Mouse (Mus musculus): ENCODE measurements at regions not wholly inside any gene's neighbourhood (a gene's known extent, or its start where the extent isn't known, plus 50 kb on each side); places are given as distances from the start of the nearest gene placed in this dataset.
A peak's percentile ranks its signal among the peaks of the same experiment; 100 is the strongest.
"Not testable (repeated sequence)": the region's sequence is repeated elsewhere in the genome, so short reads cannot be mapped to it uniquely, and the experiment has no call there.

GRCm38 (mm10) chr12:90664436-90664835, 73.8 kb downstream of the Dio2 start:
- 67% methylated on average over 2 of the region's 2 CpGs for WGBS
- Histone ChIP-seq H3K9ac (no peak overlapping the region), H3K4me2 (replicated peaks) (no peak overlapping the region), H3K27me3 (no peaks in the 10 kb centered on the region), H3K36me3 (no peaks in the 10 kb centered on the region), H3K9me3 (no peaks in the 10 kb centered on the region), H3K4me3 (no peak overlapping the region), H3K27ac (no peak overlapping the region), H3K4me1 (no peaks in the 10 kb centered on the region)
- ATAC-seq (ENCODE audit: low FRiP score, low read depth) = no peak

GRCm38 (mm10) chr12:90645452-90645851, 92.8 kb downstream of the Dio2 start:
- no peaks in the 10 kb centered on the region for H3K9me3 ChIP-seq
- H3K4me1 ChIP-seq = no peaks in the 10 kb centered on the region
- no peak overlapping the region for H3K4me2 ChIP-seq (replicated peaks)
- 72% methylated on average over 5 of the region's 5 CpGs for WGBS
- no peaks in the 10 kb centered on the region for H3K27me3 ChIP-seq
- no peak overlapping the region for H3K27ac ChIP-seq
- no peaks in the 10 kb centered on the region for H3K36me3 ChIP-seq
- no peak for ATAC-seq (ENCODE audit: low FRiP score, low read depth)
- H3K4me3 ChIP-seq = no peak overlapping the region
- H3K9ac ChIP-seq = no peak overlapping the region

DNA sequence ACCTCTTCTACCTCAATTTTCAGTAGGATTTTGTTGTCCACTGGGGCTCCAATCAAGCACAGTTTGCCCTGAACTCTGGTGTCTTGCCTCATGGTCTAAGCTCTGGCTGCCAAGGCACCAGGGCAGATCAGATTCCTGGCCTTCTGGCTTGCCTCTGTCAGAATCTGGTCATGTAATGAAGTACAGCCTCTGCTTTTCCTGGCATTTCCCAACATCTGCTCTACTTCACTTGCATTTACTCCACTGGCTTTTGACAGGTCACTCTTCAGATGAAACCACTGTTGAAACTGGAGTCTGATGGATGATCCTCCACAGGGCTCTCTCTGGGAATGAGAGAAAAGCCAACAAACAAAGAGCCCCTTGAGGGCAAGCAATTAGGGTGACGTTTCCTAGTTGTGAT, 94.3 kb downstream of the Dio2 start:
- H3K27ac ChIP-seq = no peak overlapping the region
- H3K36me3 ChIP-seq = no peaks in the 10 kb centered on the region
- H3K9ac ChIP-seq = no peak overlapping the region
- H3K4me1 ChIP-seq = no peaks in the 10 kb centered on the region
- ATAC-seq (ENCODE audit: low FRiP score, low read depth) = no peak
- no peak overlapping the region for H3K4me2 ChIP-seq (replicated peaks)
- no peaks in the 10 kb centered on the region for H3K9me3 ChIP-seq
- WGBS = 6% methylated on average over 1 of the region's 1 CpGs
- H3K27me3 ChIP-seq = no peaks in the 10 kb centered on the region
- H3K4me3 ChIP-seq = no peak overlapping the region

DNA sequence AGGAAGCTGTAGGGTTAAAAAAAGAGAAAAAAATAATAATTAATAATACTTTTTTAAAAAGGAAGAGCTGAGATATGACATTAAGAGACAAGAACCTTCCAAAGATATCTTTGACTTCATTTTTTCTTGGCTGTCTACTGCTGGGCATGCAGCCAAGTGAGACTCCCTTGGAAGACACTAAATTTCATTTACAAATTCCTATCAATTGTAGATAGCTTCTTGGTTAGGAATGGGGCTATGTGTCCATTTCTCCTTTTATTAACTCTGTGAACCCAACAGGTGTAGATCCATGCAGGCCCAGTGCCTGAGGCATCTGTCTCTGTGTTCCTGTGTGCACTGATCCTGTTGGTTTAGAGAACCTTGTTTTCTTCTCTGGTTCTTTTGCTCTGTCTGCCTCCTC, 113.4 kb downstream of the Dio2 start:
- Histone ChIP-seq H3K27ac (no peak overlapping the region), H3K36me3 (no peaks in the 10 kb centered on the region), H3K9me3 (no peaks in the 10 kb centered on the region), H3K9ac (no peak overlapping the region), H3K4me3 (no peak overlapping the region), H3K27me3 (no peaks in the 10 kb centered on the region), H3K4me2 (replicated peaks) (no peak overlapping the region), H3K4me1 (no peaks in the 10 kb centered on the region)
- no peak for ATAC-seq (ENCODE audit: low FRiP score, low read depth)

GRCm38 (mm10) chr12:90623426-90623825, 114.8 kb downstream of the Dio2 start:
- Histone ChIP-seq H3K4me3 (no peak overlapping the region), H3K27ac (no peak overlapping the region), H3K4me1 (no peaks in the 10 kb centered on the region), H3K36me3 (no peaks in the 10 kb centered on the region), H3K27me3 (no peaks in the 10 kb centered on the region), H3K9me3 (no peaks in the 10 kb centered on the region), H3K4me2 (replicated peaks) (no peak overlapping the region), H3K9ac (no peak overlapping the region)
- WGBS = 46% methylated on average over 2 of the region's 2 CpGs
- no peak for ATAC-seq (ENCODE audit: low FRiP score, low read depth)

GRCm38 (mm10) chr12:90608810-90609209, 129.4 kb downstream of the Dio2 start:
- Histone ChIP-seq H3K4me1 (no peaks in the 10 kb centered on the region), H3K9me3 (no peaks in the 10 kb centered on the region), H3K9ac (no peak overlapping the region), H3K4me2 (replicated peaks) (no peak overlapping the region), H3K27me3 (no peaks in the 10 kb centered on the region), H3K27ac (no peak overlapping the region), H3K36me3 (no peaks in the 10 kb centered on the region), H3K4me3 (no peak overlapping the region)
- WGBS = 68% methylated on average over 2 of the region's 2 CpGs
- no peak for ATAC-seq (ENCODE audit: low FRiP score, low read depth)

- Histone ChIP-seq H3K9ac (no peak overlapping the region), H3K4me3 (no peak overlapping the region), H3K27ac (no peak overlapping the region), H3K36me3 (no peaks in the 10 kb centered on the region), H3K4me2 (replicated peaks) (no peak overlapping the region), H3K27me3 (no peaks in the 10 kb centered on the region), H3K9me3 (no peaks in the 10 kb centered on the region), H3K4me1 (no peaks in the 10 kb centered on the region)
- 77% methylated on average over 6 of the region's 6 CpGs for WGBS
- no peak for ATAC-seq (ENCODE audit: low FRiP score, low read depth)
Measured at GRCm38 (mm10) chr12:90607894-90608293, 130.3 kb downstream of the Dio2 start.

DNA sequence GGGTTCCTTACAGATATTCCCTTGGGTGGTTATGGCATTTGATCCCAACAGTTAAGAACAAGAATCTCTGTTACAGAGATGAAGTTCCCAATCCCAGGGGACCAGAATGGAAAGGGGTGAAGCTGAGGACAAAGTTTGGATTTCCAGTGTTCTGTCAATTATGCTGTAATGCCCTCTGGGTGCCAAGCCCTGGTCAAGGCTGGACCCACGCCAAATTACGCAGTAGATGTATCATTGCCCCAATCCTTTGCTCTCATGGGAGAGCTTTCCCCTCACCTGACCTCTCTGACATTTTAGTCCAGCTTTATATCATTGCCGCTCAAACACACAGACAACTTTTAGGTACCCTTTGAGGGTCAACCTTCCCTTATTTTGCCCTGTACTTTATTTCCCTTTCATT, 158.2 kb downstream of the Dio2 start:
- no peak overlapping the region for H3K4me2 ChIP-seq (replicated peaks)
- no peaks in the 10 kb centered on the region for H3K27me3 ChIP-seq
- H3K9me3 ChIP-seq = no peaks in the 10 kb centered on the region
- no peaks in the 10 kb centered on the region for H3K36me3 ChIP-seq
- H3K9ac ChIP-seq = no peak overlapping the region
- no peak overlapping the region for H3K27ac ChIP-seq
- no peak for ATAC-seq (ENCODE audit: low FRiP score, low read depth)
- no peak overlapping the region for H3K4me3 ChIP-seq
- H3K4me1 ChIP-seq = no peaks in the 10 kb centered on the region
- 85% methylated on average over 3 of the region's 3 CpGs for WGBS

DNA sequence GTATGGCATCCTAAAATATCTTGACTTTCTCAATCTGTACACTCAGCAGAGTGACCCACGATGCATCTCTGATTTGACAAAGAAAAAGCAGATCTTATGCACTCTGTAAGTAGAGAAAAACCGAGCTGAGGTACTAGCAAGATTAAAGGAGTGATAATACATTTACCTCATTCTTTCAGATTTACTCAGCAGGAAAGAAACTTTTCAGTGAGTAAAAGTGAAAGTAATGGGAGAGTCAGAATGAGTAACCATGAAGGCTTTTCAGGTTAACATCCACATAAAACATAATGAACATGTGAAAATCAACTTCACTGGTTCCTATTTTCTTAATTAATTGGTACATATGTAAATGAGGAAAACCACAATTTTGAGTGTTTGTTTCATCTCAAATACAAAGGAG, 162.1 kb downstream of the Dio2 start:
- no peak overlapping the region for H3K4me2 ChIP-seq (replicated peaks)
- 67% methylated on average over 2 of the region's 2 CpGs for WGBS
- no peaks in the 10 kb centered on the region for H3K4me1 ChIP-seq
- ATAC-seq (ENCODE audit: low FRiP score, low read depth) = no peak
- no peak overlapping the region for H3K4me3 ChIP-seq
- no peak overlapping the region for H3K27ac ChIP-seq
- no peaks in the 10 kb centered on the region for H3K9me3 ChIP-seq
- no peaks in the 10 kb centered on the region for H3K27me3 ChIP-seq
- H3K9ac ChIP-seq = no peak overlapping the region
- no peaks in the 10 kb centered on the region for H3K36me3 ChIP-seq

DNA sequence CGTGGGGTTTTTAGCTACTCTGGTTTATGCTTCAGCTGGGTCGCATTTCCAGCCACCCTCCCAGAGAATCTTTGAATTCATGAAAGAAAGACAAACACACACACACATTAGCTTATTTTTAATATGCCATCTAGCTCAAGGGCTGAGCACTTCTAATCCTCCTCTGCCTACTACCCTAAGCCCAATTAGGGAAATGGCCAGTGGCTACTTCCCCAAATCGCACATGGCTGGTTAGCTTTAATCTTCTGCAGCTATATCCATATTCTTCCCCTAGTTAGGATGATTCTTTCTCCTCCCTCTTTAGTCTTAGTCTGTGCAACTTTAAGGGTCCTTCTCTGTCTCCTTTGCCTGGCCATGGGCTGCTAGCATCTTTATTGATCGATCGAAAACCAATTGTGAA, 166.3 kb downstream of the Dio2 start:
- no peaks in the 10 kb centered on the region for H3K9me3 ChIP-seq
- no peak overlapping the region for H3K9ac ChIP-seq
- no peak overlapping the region for H3K4me2 ChIP-seq (replicated peaks)
- H3K4me1 ChIP-seq = no peaks in the 10 kb centered on the region
- 74% methylated on average over 5 of the region's 5 CpGs for WGBS
- no peaks in the 10 kb centered on the region for H3K36me3 ChIP-seq
- H3K4me3 ChIP-seq = no peak overlapping the region
- H3K27me3 ChIP-seq = no peaks in the 10 kb centered on the region
- no peak for ATAC-seq (ENCODE audit: low FRiP score, low read depth)
- H3K27ac ChIP-seq = no peak overlapping the region

DNA sequence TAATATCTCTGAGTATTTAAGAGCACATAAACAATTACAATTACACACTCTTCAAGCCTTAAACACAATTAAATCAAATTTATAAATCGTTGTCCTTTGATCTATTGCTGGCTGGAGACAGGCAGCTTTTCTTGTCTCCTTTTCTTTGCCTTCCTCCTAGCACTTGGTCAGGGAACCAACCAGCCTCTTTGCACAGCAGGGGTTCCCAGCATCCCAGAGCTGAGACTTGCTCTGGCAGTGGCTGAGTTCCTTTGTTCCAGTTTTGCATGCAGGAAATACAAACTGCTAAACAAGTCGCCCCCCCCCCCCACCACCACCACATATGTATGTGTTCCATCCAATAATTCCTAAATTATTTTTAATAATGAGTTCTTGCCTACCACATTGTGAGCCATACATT, 166.7 kb downstream of the Dio2 start:
- H3K4me2 ChIP-seq (replicated peaks) = no peak overlapping the region
- H3K27me3 ChIP-seq = no peaks in the 10 kb centered on the region
- H3K36me3 ChIP-seq = no peaks in the 10 kb centered on the region
- no peak overlapping the region for H3K9ac ChIP-seq
- H3K27ac ChIP-seq = no peak overlapping the region
- 11% methylated on average over 2 of the region's 2 CpGs for WGBS
- no peaks in the 10 kb centered on the region for H3K9me3 ChIP-seq
- no peak overlapping the region for H3K4me3 ChIP-seq
- H3K4me1 ChIP-seq = no peaks in the 10 kb centered on the region
- ATAC-seq (ENCODE audit: low FRiP score, low read depth) = no peak

DNA sequence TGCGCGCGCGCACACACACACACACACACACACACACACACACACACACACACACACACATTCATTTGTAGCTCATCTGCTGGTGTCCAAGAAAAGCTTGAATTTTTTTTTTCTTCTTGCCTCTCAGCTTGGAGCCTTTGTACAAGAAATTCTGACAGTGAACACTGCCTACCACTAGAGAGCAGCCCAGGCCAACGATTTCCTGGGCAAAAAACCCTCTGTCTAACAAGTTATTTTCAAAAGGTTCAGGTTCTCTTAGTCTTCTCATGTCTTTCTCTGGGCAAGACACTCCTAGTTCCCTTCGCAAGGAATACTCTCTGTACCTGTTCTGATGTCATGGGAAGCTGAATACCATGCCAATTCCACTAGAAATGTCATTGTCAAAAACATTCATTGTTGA, 171.9 kb downstream of the Dio2 start:
- Histone ChIP-seq H3K4me1 (no peaks in the 10 kb centered on the region), H3K36me3 (no peaks in the 10 kb centered on the region), H3K9me3 (no peaks in the 10 kb centered on the region), H3K27ac (no peak overlapping the region), H3K4me2 (replicated peaks) (no peak overlapping the region), H3K27me3 (no peaks in the 10 kb centered on the region), H3K9ac (no peak overlapping the region), H3K4me3 (no peak overlapping the region)
- 86% methylated on average over 6 of the region's 6 CpGs for WGBS
- ATAC-seq (ENCODE audit: low FRiP score, low read depth) = no peak

DNA sequence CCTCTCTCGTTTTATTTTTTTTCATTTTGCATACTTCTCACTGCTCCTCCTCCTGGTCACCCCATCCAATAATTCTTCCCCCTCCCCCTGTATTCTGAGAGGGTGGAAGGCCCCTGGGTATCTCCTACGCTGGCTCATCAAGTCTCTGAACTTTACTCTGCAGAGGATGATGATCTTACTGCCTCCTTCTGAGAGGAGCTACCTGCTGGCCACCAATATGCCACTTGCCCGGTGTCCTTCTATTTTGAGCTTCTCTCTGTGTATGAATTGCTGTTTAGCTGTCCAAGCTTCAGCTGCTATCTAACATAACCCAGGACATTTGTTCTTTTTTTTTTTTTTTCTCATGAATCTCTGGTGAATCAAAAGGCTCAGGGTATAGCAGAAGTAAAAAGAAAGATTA, 173.2 kb downstream of the Dio2 start:
- no peaks in the 10 kb centered on the region for H3K36me3 ChIP-seq
- 85% methylated on average over 3 of the region's 3 CpGs for WGBS
- no peaks in the 10 kb centered on the region for H3K4me1 ChIP-seq
- no peaks in the 10 kb centered on the region for H3K9me3 ChIP-seq
- no peaks in the 10 kb centered on the region for H3K27me3 ChIP-seq
- ATAC-seq (ENCODE audit: low FRiP score, low read depth) = no peak
- no peak overlapping the region for H3K4me3 ChIP-seq
- H3K27ac ChIP-seq = no peak overlapping the region
- H3K4me2 ChIP-seq (replicated peaks) = peak overlapping the region; percentile 16; the same call in 1 of the 2 replicates
- no peak overlapping the region for H3K9ac ChIP-seq

DNA sequence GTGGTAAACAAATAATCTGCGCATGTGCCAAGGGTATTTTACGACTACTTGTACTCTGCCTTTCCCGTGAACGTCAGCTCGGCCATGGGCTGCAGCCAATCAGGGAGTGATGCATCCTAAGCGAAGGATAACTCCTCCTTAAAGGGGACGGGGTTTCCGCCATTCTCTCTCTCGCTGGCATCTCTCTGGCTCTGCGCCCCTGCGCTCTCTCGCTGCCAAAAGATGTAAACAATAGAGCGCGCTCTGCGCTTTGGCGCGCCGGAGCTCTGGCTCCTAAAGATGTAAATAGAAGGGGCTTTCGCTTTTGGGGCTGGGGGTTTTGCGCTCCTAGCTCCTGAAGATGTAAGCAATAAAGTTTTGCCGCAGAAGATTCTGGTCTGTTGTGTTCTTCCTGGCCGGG, 173.6 kb downstream of the Dio2 start:
- H3K4me1 ChIP-seq; ATAC-seq (ENCODE audit: low FRiP score, low read depth); H3K9me3 ChIP-seq; H3K9ac ChIP-seq; H3K27me3 ChIP-seq; H3K36me3 ChIP-seq; H3K4me3 ChIP-seq; H3K27ac ChIP-seq; H3K4me2 ChIP-seq (replicated peaks): not testable (repeated sequence)
- WGBS = 90% methylated on average over 21 of the region's 22 CpGs
